Mouse (Mus musculus) heart, embryonic 13.5 days (tissue): Measurements from ENCODE around the gene Slc16a2. TPM values are rescaled to one million over a fixed set of nuclear protein-coding genes. Genes with fewer than 3 reads are reported as not detected.
A peak's percentile ranks its signal among the peaks of the same experiment; 100 is the strongest.

ENCODE experiments used
- ATAC-seq: fragments of 200-750 bp; cut with Nextera tagmentation; 2 replicates; pipeline ENCODE4 v1.8.0; 2017; ENCODE audit warnings: moderate TSS enrichment; ENCODE audit not compliant: insufficient number of reproducible peaks, low FRiP score, low TSS enrichment; ENCODE audit errors: extremely low read depth
- H3K27ac ChIP-seq: fragments of 300-500 bp; sonication (generic); replicated peaks from 2 replicates; pipeline ENCODE4 v1.5.1; 2015; ENCODE audit warnings: moderate library complexity, mild to moderate bottlenecking, inconsistent platforms
- H3K27me3 ChIP-seq: fragments of 300-500 bp; sonication (generic); replicated peaks from 2 replicates; pipeline ENCODE4 v1.6.1; 2015; ENCODE audit warnings: mild to moderate bottlenecking, inconsistent platforms
- H3K36me3 ChIP-seq: fragments of 300-500 bp; sonication (generic); 2 replicates; pipeline ENCODE4 v1.6.1; 2015; ENCODE audit warnings: mild to moderate bottlenecking, inconsistent platforms
- H3K4me1 ChIP-seq: fragments of 300-500 bp; sonication (generic); 2 replicates; pipeline ENCODE4 v1.6.1; 2015; ENCODE audit warnings: inconsistent platforms
- H3K4me2 ChIP-seq: fragments of 300-500 bp; sonication (generic); 2 replicates; pipeline ENCODE4 v1.6.1; 2015; ENCODE audit warnings: inconsistent platforms, mild to moderate bottlenecking, moderate library complexity
- H3K4me3 ChIP-seq: fragments of 300-500 bp; sonication (generic); 2 replicates; pipeline ENCODE4 v1.5.1; 2015; ENCODE audit warnings: moderate library complexity, mild to moderate bottlenecking, inconsistent platforms
- H3K9ac ChIP-seq: fragments of 300-500 bp; sonication (generic); 2 replicates; pipeline ENCODE4 v1.6.1; 2015; ENCODE audit warnings: inconsistent platforms, mild to moderate bottlenecking, moderate library complexity
- H3K9me3 ChIP-seq: fragments of 300-500 bp; sonication (generic); 2 replicates; pipeline ENCODE4 v1.6.1; 2016; ENCODE audit warnings: inconsistent platforms
- WGBS: fragments of 180-500 bp; shearing (Covaris S2); methylation state at CpG from one replicate; pipeline ENCODE4 v1.1.7; 2015; ENCODE audit warnings: mixed read lengths; 5-methylcytosine and 5-hydroxymethylcytosine counted together
- polyA plus RNA-seq: library from polyadenylated mRNA; unstranded; fragments of >200 nt; fragmentation: Nextera tagmentation; extraction: Ambion mirVana; gene quantifications from 2 replicates; pipeline ENCODE4 v1.2.1, GENCODE M21; 2015

Gene Slc16a2
- polyA plus RNA-seq, 1 experiment from 2014 or later = 13.9 TPM

DNA sequence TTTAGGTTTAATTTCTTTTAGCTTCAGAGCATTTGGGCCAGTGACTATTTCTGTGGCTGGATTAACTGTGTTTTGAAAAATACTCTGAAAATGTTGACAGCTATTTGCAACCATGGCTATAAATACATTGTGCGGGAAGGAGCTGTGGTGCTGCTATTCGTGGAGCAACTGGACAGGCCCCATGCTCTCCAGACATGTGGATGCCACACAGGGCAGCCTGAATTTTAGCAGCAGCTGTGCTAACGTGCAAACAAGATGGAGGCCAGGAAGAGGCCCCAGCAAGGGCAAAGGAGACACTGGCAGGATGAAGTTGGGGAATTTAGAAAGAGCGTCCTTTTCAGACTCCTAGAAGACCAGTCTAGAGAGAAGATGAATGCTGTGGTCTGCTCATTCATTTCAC, 15.4 kb downstream of the Slc16a2 start:
- Histone ChIP-seq H3K36me3 (no peaks in the 10 kb centered on the region), H3K27ac (no peak overlapping the region), H3K27me3 (peaks cover 91% of the 10 kb centered on the region), H3K4me1 (no peaks in the 10 kb centered on the region), H3K9me3 (no peaks in the 10 kb centered on the region), H3K4me2 (no peak overlapping the region), H3K9ac (no peak overlapping the region), H3K4me3 (no peak overlapping the region)
- 48% methylated on average over 4 of the region's 4 CpGs for WGBS
- no peak for ATAC-seq

DNA sequence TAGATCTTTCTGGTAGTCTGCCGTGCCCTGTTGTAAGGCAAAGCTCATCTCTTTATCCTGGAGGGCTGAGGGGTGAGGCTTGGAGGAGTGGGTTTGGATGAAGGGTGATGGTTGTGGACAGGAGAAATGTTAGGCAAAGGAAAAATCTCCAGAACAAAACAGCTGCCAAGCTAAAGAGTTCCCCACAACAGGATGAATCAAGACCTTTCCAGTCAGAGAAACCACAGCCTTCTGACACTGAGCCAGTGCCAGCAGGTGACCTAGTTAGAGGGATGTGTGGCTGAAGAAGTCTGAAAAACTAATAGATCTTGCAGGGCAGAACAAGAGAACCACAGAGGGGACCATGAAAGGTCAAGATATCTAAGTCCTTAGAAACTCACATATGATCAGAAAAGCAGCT, 24.8 kb downstream of the Slc16a2 start:
- Histone ChIP-seq H3K4me1 (no peaks in the 10 kb centered on the region), H3K36me3 (no peaks in the 10 kb centered on the region), H3K4me3 (no peak overlapping the region), H3K9ac (no peak overlapping the region), H3K9me3 (no peaks in the 10 kb centered on the region), H3K27ac (no peak overlapping the region), H3K4me2 (no peak overlapping the region), H3K27me3 (peaks cover 77% of the 10 kb centered on the region)
- WGBS = 96% methylated on average over 1 of the region's 1 CpGs
- no peak for ATAC-seq

- Histone ChIP-seq H3K4me1 (peaks cover 5% of the 10 kb centered on the region; the same call in 1 of the 2 replicates), H3K27ac (no peak overlapping the region), H3K27me3 (peaks cover 90% of the 10 kb centered on the region), H3K36me3 (no peaks in the 10 kb centered on the region), H3K9me3 (no peaks in the 10 kb centered on the region), H3K4me2 (no peak overlapping the region), H3K9ac (no peak overlapping the region), H3K4me3 (no peak overlapping the region)
- 75% methylated on average over 5 of the region's 5 CpGs for WGBS
- ATAC-seq = no peak
These were observed 26.3 kb downstream of the Slc16a2 start for GRCm38 (mm10) chrX:103795506-103795905.

DNA sequence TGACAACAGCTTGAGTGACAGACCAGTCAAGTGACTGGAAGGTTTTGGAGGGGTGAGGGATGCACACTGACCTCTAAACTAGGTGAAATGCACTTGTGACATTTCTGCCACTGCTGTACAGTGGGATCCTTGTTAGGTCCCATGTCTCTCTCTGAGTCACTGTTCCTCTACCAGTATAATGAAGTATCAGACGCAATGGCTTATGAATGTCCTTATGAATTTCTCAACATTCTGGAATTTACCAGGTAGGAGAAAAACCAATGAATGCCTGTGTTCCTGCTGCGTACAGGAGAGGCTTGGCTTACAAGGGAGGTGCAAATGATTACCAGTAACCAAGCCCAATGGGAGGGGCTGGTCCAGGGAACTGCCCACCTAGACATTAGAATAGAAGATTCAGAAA, 30.5 kb downstream of the Slc16a2 start:
- ATAC-seq = no peak
- no peak overlapping the region for H3K27ac ChIP-seq
- H3K9ac ChIP-seq = no peak overlapping the region
- 71% methylated on average over 2 of the region's 2 CpGs for whole genome bisulfite sequencing
- no peaks in the 10 kb centered on the region for H3K9me3 ChIP-seq
- peaks cover 8% of the 10 kb centered on the region; the same call in 1 of the 2 replicates for H3K4me1 ChIP-seq
- no peak overlapping the region for H3K4me3 ChIP-seq
- H3K27me3 ChIP-seq = peaks cover 66% of the 10 kb centered on the region
- no peaks in the 10 kb centered on the region for H3K36me3 ChIP-seq
- H3K4me2 ChIP-seq = no peak overlapping the region

GRCm38 (mm10) chrX:103785681-103786080, 36.1 kb downstream of the Slc16a2 start:
- Histone ChIP-seq H3K27ac (no peak overlapping the region), H3K36me3 (no peaks in the 10 kb centered on the region), H3K9me3 (no peaks in the 10 kb centered on the region), H3K4me1 (peaks cover 4% of the 10 kb centered on the region; the same call in 1 of the 2 replicates), H3K9ac (no peak overlapping the region), H3K4me3 (no peak overlapping the region), H3K4me2 (no peak overlapping the region), H3K27me3 (peaks cover 56% of the 10 kb centered on the region)
- WGBS = 52% methylated on average over 2 of the region's 2 CpGs
- ATAC-seq = no peak

GRCm38 (mm10) chrX:103776412-103776811, 45.4 kb downstream of the Slc16a2 start:
- no peak for ATAC-seq
- H3K9me3 ChIP-seq = no peaks in the 10 kb centered on the region
- H3K27ac ChIP-seq = no peak overlapping the region
- no peak overlapping the region for H3K4me2 ChIP-seq
- no peaks in the 10 kb centered on the region for H3K36me3 ChIP-seq
- peaks cover 70% of the 10 kb centered on the region for H3K27me3 ChIP-seq
- H3K9ac ChIP-seq = no peak overlapping the region
- H3K4me1 ChIP-seq = no peaks in the 10 kb centered on the region
- H3K4me3 ChIP-seq = no peak overlapping the region

DNA sequence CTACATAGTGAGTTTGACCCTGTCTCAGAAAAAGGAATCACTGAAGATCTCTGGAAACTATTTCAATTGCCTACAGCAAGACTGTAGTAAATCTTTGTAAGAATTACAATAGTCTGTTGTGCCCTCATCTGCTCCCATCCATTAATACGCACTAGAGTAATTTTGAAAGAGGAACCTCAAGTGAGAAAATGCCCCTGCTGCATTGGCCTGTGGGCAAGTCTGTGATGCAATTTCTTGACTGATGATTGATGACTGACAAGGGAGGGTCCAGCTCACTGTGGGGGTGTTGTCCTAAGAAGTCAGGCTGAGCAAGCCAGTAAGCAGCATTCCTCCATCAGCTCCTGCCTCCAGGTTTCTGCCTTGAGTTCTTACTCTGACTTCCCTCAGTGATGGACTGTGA, 75.6 kb downstream of the Slc16a2 start:
- H3K9ac ChIP-seq = no peak overlapping the region
- H3K4me2 ChIP-seq = no peak overlapping the region
- no peak overlapping the region for H3K4me3 ChIP-seq
- H3K9me3 ChIP-seq = no peaks in the 10 kb centered on the region
- H3K4me1 ChIP-seq = peaks cover 8% of the 10 kb centered on the region; the same call in 1 of the 2 replicates
- 84% methylated on average over 1 of the region's 1 CpGs for WGBS
- H3K36me3 ChIP-seq = no peaks in the 10 kb centered on the region
- no peak overlapping the region for H3K27ac ChIP-seq
- ATAC-seq = no peak
- peaks cover 64% of the 10 kb centered on the region for H3K27me3 ChIP-seq

- Histone ChIP-seq H3K9ac (no peak overlapping the region), H3K36me3 (no peaks in the 10 kb centered on the region), H3K9me3 (no peaks in the 10 kb centered on the region), H3K4me3 (no peak overlapping the region), H3K4me2 (no peak overlapping the region), H3K27me3 (peaks cover 78% of the 10 kb centered on the region), H3K4me1 (peaks cover 8% of the 10 kb centered on the region; the same call in 1 of the 2 replicates), H3K27ac (no peak overlapping the region)
- ATAC-seq = no peak
- WGBS = 54% methylated on average over 7 of the region's 7 CpGs
These were observed 77.4 kb downstream of the Slc16a2 start for GRCm38 (mm10) chrX:103744171-103745039.

GRCm38 (mm10) chrX:103742057-103742315, 79.8 kb downstream of the Slc16a2 start:
- no peak for ATAC-seq
- 55% methylated on average over 2 of the region's 2 CpGs for WGBS
- H3K4me3 ChIP-seq = no peak overlapping the region

GRCm38 (mm10) chrX:103741215-103742056, 80.3 kb downstream of the Slc16a2 start:
- no peaks in the 10 kb centered on the region for H3K9me3 ChIP-seq
- no peak overlapping the region for H3K9ac ChIP-seq
- peak overlapping the region; percentile 65 for H3K27ac ChIP-seq
- no peak overlapping the region for H3K4me2 ChIP-seq
- peaks cover 86% of the 10 kb centered on the region for H3K27me3 ChIP-seq
- WGBS = 26% methylated on average over 7 of the region's 13 CpGs
- ATAC-seq = no peak
- H3K36me3 ChIP-seq = no peaks in the 10 kb centered on the region
- no peak overlapping the region for H3K4me3 ChIP-seq
- H3K4me1 ChIP-seq = peaks cover 8% of the 10 kb centered on the region; the same call in 1 of the 2 replicates

More at GRCm38 (mm10) chrX:103742057-103742315, 79.8 kb downstream of the Slc16a2 start:
- peaks cover 8% of the 10 kb centered on the region; the same call in 1 of the 2 replicates for H3K4me1 ChIP-seq
- H3K36me3 ChIP-seq = no peaks in the 10 kb centered on the region
- H3K4me2 ChIP-seq = no peak overlapping the region
- H3K9ac ChIP-seq = no peak overlapping the region
- H3K27me3 ChIP-seq = peaks cover 86% of the 10 kb centered on the region
- H3K9me3 ChIP-seq = no peaks in the 10 kb centered on the region
- peak overlapping the region; percentile 65 for H3K27ac ChIP-seq

GRCm38 (mm10) chrX:103734041-103734625, 87.7 kb downstream of the Slc16a2 start:
- no peak overlapping the region for H3K4me2 ChIP-seq
- no peak overlapping the region for H3K27ac ChIP-seq
- no peak for ATAC-seq
- H3K9ac ChIP-seq = no peak overlapping the region
- WGBS = 65% methylated on average over 7 of the region's 7 CpGs
- no peaks in the 10 kb centered on the region for H3K9me3 ChIP-seq
- H3K36me3 ChIP-seq = no peaks in the 10 kb centered on the region
- peaks cover 89% of the 10 kb centered on the region for H3K27me3 ChIP-seq
- peaks cover 2% of the 10 kb centered on the region; the same call in 1 of the 2 replicates for H3K4me1 ChIP-seq
- H3K4me3 ChIP-seq = no peak overlapping the region
